Mouse (Mus musculus): ENCODE measurements at regions not wholly inside any gene's neighbourhood (a gene's known extent, or its start where the extent isn't known, plus 50 kb on each side); places are given as distances from the start of the nearest gene placed in this dataset.

DNA sequence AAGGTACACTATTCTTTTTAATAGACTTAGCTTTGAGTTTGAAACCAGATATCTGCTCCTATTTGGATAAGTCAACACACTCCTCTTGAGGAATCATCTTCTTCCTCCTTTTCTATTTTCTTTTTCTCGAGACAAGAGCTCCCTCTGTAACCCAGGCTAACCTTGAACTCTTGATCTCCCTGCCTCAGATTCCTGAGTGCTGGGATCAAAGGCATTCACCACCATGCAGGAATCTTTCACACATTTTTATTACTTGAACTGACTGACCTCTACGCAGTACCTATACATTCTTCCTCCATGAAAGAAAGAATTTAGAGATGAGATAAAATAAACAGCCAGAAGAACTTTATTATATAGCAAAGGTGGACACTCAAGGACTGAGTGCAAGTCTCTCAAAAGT lies 453.4 kb downstream of the Otol1 start:
- no peak for TF ChIP-seq CTCF (conservative IDR thresholded peaks at IDR 0.05; ENCODE audit: insufficient read depth, insufficient read length, low read depth, low read length)
- TF ChIP-seq POLR2A (IDR thresholded peaks at IDR 0.05; ENCODE audit: low read depth, low read length) = no peak
